Mouse (Mus musculus) ES-E14 (cell line): ENCODE results near the gene 5730596B20Rik.

Experiments used
- CHD2 ChIP-seq: IDR thresholded peaks from 2 replicates; pipeline ENCODE4 v1.6.1; 2014; ENCODE audit warnings: mild to moderate bottlenecking, low read depth, low read length, inconsistent platforms
- ZC3H11A ChIP-seq: IDR thresholded peaks from 2 replicates; pipeline ENCODE4 v1.6.1; 2012; ENCODE audit warnings: low read depth, mild to moderate bottlenecking, inconsistent platforms, low read length, borderline replicate concordance

DNA sequence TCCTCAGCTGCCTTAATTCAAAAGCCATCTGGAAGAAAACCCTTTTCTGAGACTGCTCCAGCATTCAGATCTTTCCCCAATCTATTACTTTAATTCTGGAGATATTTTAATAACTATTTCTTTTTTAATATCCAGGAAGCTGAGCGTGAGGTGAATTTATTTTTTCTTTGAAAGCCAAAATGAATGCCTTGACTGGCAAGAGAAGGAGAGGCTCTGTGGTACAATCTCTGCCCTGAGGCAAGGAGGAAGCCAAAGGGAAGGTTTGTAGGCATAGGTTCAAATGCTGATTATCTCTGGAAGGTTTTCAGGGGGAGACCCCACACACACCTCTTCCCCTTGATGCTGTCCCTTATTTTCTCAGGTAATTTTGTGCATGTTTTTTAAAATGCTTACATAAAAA lies 10.1 kb upstream of the 5730596B20Rik start:
- TF ChIP-seq CHD2 (no peak), ZC3H11A (no peak)
